Mouse (Mus musculus) hindbrain, embryonic 16.5 days (tissue): Measurements from ENCODE around the gene Il9. TPM values are rescaled to one million over a fixed set of nuclear protein-coding genes. Genes with fewer than 3 reads are reported as not detected.

ENCODE experiments used
- ATAC-seq: fragments of 200-750 bp; cut with Nextera tagmentation; 2 replicates; pipeline ENCODE4 v1.8.0; 2017; ENCODE audit warnings: moderate TSS enrichment, moderate library complexity
- H3K27ac ChIP-seq: fragments of 300-500 bp; sonication (generic); 2 replicates; pipeline ENCODE4 v1.5.1; 2014; ENCODE audit warnings: low read depth, mild to moderate bottlenecking, control low read depth, low read length, moderate library complexity
- H3K27me3 ChIP-seq: fragments of 300-500 bp; sonication (generic); replicated peaks from 2 replicates; pipeline ENCODE4 v1.6.1; 2014; ENCODE audit warnings: low read length; ENCODE audit not compliant: control insufficient read depth, insufficient read depth
- H3K36me3 ChIP-seq: fragments of 300-500 bp; sonication (generic); 2 replicates; pipeline ENCODE4 v1.6.1; 2014; ENCODE audit warnings: mild to moderate bottlenecking, low read length, moderate library complexity, mixed read lengths; ENCODE audit not compliant: control insufficient read depth, insufficient read depth
- H3K4me1 ChIP-seq: fragments of 300-500 bp; sonication (generic); 2 replicates; pipeline ENCODE4 v1.6.1; 2014; ENCODE audit warnings: low read depth, low read length; ENCODE audit not compliant: control insufficient read depth, insufficient read depth
- H3K4me2 ChIP-seq: fragments of 300-500 bp; sonication (generic); 2 replicates; pipeline ENCODE4 v1.6.1; 2014; ENCODE audit warnings: mild to moderate bottlenecking, low read length, control low read depth, moderate library complexity
- H3K4me3 ChIP-seq: fragments of 300-500 bp; sonication (generic); 2 replicates; pipeline ENCODE4 v1.5.1; 2014; ENCODE audit warnings: mild to moderate bottlenecking, low read length, control low read depth, moderate library complexity
- H3K9ac ChIP-seq: fragments of 300-500 bp; sonication (generic); 2 replicates; pipeline ENCODE4 v1.6.1; 2014; ENCODE audit warnings: low read depth, mild to moderate bottlenecking, control low read depth, low read length, moderate library complexity
- H3K9me3 ChIP-seq: fragments of 300-500 bp; sonication (generic); 2 replicates; pipeline ENCODE4 v1.6.1; 2014; ENCODE audit warnings: mild to moderate bottlenecking, low read length, moderate library complexity; ENCODE audit not compliant: control insufficient read depth
- WGBS: fragments of 180-500 bp; shearing (Covaris S2); extraction: QIAGEN DNeasy Blood & Tissue Kit; methylation state at CpG from one replicate; pipeline ENCODE4 v1.1.7; 2014; 5-methylcytosine and 5-hydroxymethylcytosine counted together
- polyA plus RNA-seq: library from polyadenylated mRNA; unstranded; fragments of >200 nt; fragmentation: Nextera tagmentation; extraction: Ambion mirVana; gene quantifications from 2 replicates; pipeline ENCODE4 v1.2.1, GENCODE M21; 2015

Gene Il9
- polyA plus RNA-seq, 1 experiment from 2014 or later = not detected

GRCm38 (mm10) chr13:56516311-56516710, 34.3 kb upstream of the Il9 start:
- no peak overlapping the region for H3K4me3 ChIP-seq
- H3K4me2 ChIP-seq = no peak overlapping the region
- WGBS = 56% methylated on average over 4 of the region's 4 CpGs
- H3K4me1 ChIP-seq = no peaks in the 10 kb centered on the region
- ATAC-seq = no peak
- no peaks in the 10 kb centered on the region for H3K36me3 ChIP-seq
- no peaks in the 10 kb centered on the region for H3K9me3 ChIP-seq
- H3K27ac ChIP-seq = no peak overlapping the region
- H3K9ac ChIP-seq = no peak overlapping the region
- H3K27me3 ChIP-seq = no peaks in the 10 kb centered on the region

DNA sequence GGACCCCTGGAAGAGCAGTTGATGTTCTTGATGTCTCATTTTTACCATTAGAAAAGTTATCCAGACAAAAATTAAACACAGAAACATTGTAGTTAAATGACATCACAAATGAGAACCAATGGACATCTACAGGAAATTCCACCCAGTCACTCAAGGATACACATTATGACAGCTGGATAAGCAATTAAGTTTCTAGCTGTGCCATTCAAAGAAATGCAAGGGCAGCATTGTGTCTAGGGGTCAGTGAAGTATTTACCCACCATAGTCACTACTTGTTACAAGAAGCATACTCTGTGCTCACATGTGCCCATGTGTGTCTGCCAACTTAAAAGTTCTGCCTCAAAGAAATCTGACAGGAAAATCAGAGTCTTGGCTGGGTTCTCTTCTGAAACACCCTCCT, 31.5 kb upstream of the Il9 start:
- Histone ChIP-seq H3K27me3 (no peaks in the 10 kb centered on the region), H3K4me1 (no peaks in the 10 kb centered on the region), H3K4me3 (no peak overlapping the region), H3K36me3 (no peaks in the 10 kb centered on the region), H3K9ac (no peak overlapping the region), H3K27ac (no peak overlapping the region), H3K4me2 (no peak overlapping the region), H3K9me3 (no peaks in the 10 kb centered on the region)
- no peak for ATAC-seq

GRCm38 (mm10) chr13:56509796-56510195, 27.8 kb upstream of the Il9 start:
- ATAC-seq = no peak
- WGBS = 75% methylated on average over 2 of the region's 2 CpGs
- no peak overlapping the region for H3K9ac ChIP-seq

GRCm38 (mm10) chr13:56506871-56507496, 24.9 kb upstream of the Il9 start:
- no peak overlapping the region for H3K4me3 ChIP-seq
- no peaks in the 10 kb centered on the region for H3K36me3 ChIP-seq
- no peaks in the 10 kb centered on the region for H3K9me3 ChIP-seq
- no peak for ATAC-seq
- H3K4me1 ChIP-seq = no peaks in the 10 kb centered on the region
- WGBS = 76% methylated on average over 6 of the region's 6 CpGs
- H3K27me3 ChIP-seq = no peaks in the 10 kb centered on the region
- no peak overlapping the region for H3K27ac ChIP-seq
- H3K9ac ChIP-seq = no peak overlapping the region
- no peak overlapping the region for H3K4me2 ChIP-seq

More at GRCm38 (mm10) chr13:56509796-56510195, 27.8 kb upstream of the Il9 start:
- no peak overlapping the region for H3K4me3 ChIP-seq
- H3K4me2 ChIP-seq = no peak overlapping the region
- no peaks in the 10 kb centered on the region for H3K9me3 ChIP-seq
- no peaks in the 10 kb centered on the region for H3K4me1 ChIP-seq
- H3K27ac ChIP-seq = no peak overlapping the region
- no peaks in the 10 kb centered on the region for H3K27me3 ChIP-seq
- no peaks in the 10 kb centered on the region for H3K36me3 ChIP-seq

GRCm38 (mm10) chr13:56501866-56502420, 19.9 kb upstream of the Il9 start:
- Histone ChIP-seq H3K4me3 (no peak overlapping the region), H3K27ac (no peak overlapping the region), H3K4me1 (no peaks in the 10 kb centered on the region), H3K36me3 (no peaks in the 10 kb centered on the region), H3K4me2 (no peak overlapping the region), H3K9me3 (no peaks in the 10 kb centered on the region), H3K27me3 (no peaks in the 10 kb centered on the region), H3K9ac (no peak overlapping the region)
- 74% methylated on average over 6 of the region's 6 CpGs for WGBS
- no peak for ATAC-seq

- no peaks in the 10 kb centered on the region for H3K9me3 ChIP-seq
- WGBS = 93% methylated on average over 8 of the region's 8 CpGs
- no peak overlapping the region for H3K4me2 ChIP-seq
- H3K9ac ChIP-seq = no peak overlapping the region
- H3K4me1 ChIP-seq = no peaks in the 10 kb centered on the region
- no peak overlapping the region for H3K27ac ChIP-seq
- no peak overlapping the region for H3K4me3 ChIP-seq
- no peaks in the 10 kb centered on the region for H3K27me3 ChIP-seq
- ATAC-seq = no peak
- H3K36me3 ChIP-seq = no peaks in the 10 kb centered on the region
Observed at GRCm38 (mm10) chr13:56500636-56501035, 18.6 kb upstream of the Il9 start.

- H3K4me3 ChIP-seq = no peak overlapping the region
- no peaks in the 10 kb centered on the region for H3K27me3 ChIP-seq
- no peaks in the 10 kb centered on the region for H3K4me1 ChIP-seq
- H3K9me3 ChIP-seq = no peaks in the 10 kb centered on the region
- no peak overlapping the region for H3K9ac ChIP-seq
- no peak overlapping the region for H3K27ac ChIP-seq
- ATAC-seq = no peak
- WGBS = 81% methylated on average over 3 of the region's 3 CpGs
- H3K36me3 ChIP-seq = no peaks in the 10 kb centered on the region
- H3K4me2 ChIP-seq = no peak overlapping the region
Observed at GRCm38 (mm10) chr13:56500132-56500531, 18.1 kb upstream of the Il9 start.

DNA sequence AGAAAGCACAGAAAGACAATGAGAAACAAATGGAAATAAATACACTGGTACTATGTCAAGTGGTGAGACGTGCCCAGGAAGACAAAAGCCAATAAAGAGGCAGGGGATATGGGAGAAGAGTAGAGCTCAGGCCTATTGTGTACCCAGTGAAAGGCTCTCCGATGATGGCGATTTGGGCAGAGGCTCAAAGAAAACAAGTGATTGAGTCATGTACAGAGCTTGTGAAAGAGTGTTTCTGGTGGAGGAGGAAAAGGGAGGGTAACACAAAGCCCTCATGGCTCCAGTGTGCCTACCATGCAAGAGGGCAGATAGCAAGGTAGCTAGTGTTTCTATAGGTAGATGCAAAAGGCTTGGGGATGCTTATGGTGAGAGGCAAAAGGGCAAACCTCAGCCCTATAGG, 12.4 kb upstream of the Il9 start:
- 35% methylated on average over 3 of the region's 3 CpGs for WGBS
- H3K4me1 ChIP-seq = no peaks in the 10 kb centered on the region
- no peaks in the 10 kb centered on the region for H3K36me3 ChIP-seq
- H3K4me3 ChIP-seq = no peak overlapping the region
- H3K9me3 ChIP-seq = no peaks in the 10 kb centered on the region
- ATAC-seq = no peak
- no peak overlapping the region for H3K9ac ChIP-seq
- no peak overlapping the region for H3K4me2 ChIP-seq
- no peaks in the 10 kb centered on the region for H3K27me3 ChIP-seq
- no peak overlapping the region for H3K27ac ChIP-seq

DNA sequence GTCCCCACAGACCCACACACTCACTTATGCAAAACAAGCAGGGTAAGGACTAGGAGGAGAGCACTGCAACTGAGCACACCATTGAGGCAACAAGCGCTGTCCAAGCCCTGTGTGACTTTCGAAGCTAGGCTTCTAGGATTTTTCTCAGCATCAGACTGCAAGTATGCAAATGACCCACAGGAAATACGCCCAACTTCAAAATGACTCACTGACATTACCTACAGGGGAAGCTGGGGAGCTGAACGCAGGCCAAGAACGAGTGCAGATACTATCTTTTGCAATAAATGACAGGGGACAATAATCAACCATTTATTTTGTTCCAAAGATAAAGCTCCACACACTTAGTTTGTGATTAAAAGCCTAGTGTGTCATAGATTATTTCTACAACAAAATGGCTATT, 6.0 kb upstream of the Il9 start:
- no peak for ATAC-seq
- H3K36me3 ChIP-seq = no peaks in the 10 kb centered on the region

More for the DNA sequence above, 6.0 kb upstream of the Il9 start:
- Histone ChIP-seq H3K4me3 (no peak overlapping the region), H3K9ac (no peak overlapping the region), H3K9me3 (no peaks in the 10 kb centered on the region), H3K27ac (no peak overlapping the region), H3K27me3 (no peaks in the 10 kb centered on the region), H3K4me1 (no peaks in the 10 kb centered on the region), H3K4me2 (no peak overlapping the region)
- WGBS = 71% methylated on average over 5 of the region's 5 CpGs
